Mouse (Mus musculus) kidney, adult 9 months (tissue): Measurements from ENCODE around the gene Ascc3.

Source experiments
- DNase-seq: peaks from one replicate; pipeline ENCODE4 v3.0.0; 2022

Gene Ascc3

DNA sequence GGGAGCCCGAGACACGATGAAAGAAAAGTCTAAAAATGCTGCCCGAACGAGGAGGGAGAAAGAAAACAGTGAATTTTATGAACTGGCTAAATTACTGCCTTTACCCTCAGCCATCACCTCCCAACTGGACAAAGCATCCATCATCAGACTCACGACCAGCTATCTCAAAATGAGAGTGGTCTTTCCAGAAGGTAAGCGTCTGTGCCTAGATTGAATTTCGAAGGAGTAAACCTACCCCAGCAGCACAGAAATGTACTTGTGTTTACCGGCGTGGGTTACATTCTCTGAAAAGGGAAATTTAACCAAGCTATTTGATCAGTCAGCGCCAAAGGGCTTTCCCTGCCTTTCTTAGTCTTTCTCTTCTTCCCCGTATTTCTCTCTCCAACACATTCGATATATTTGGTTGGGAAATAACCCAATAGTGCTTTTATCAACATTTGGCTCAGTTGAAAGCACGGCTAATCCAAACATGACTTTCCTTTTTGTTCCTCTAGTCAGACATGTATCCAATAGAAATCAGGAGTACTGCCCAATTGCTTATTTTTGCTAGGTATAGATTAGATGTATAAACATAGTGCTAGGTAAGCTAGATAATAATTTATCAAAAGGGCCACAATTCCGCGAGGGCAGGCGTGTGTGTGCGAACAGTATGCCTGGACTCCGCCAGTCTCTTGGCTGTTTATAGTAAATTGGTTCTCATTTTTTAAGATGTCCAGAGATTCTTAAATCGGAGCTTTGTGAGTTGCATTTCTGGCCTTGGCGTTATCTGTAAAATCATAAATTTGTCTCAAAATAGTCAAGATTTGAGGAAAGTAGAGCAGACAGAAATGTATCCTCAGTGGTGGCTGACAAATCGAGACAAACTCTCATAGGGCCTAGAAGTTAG is 303.7 kb downstream of the Ascc3 start:
- DNase-seq, result no peak

GRCm38 (mm10) chr10:50896767-50897390 is 304.4 kb downstream of the Ascc3 start:
- no peak for DNase-seq

DNA sequence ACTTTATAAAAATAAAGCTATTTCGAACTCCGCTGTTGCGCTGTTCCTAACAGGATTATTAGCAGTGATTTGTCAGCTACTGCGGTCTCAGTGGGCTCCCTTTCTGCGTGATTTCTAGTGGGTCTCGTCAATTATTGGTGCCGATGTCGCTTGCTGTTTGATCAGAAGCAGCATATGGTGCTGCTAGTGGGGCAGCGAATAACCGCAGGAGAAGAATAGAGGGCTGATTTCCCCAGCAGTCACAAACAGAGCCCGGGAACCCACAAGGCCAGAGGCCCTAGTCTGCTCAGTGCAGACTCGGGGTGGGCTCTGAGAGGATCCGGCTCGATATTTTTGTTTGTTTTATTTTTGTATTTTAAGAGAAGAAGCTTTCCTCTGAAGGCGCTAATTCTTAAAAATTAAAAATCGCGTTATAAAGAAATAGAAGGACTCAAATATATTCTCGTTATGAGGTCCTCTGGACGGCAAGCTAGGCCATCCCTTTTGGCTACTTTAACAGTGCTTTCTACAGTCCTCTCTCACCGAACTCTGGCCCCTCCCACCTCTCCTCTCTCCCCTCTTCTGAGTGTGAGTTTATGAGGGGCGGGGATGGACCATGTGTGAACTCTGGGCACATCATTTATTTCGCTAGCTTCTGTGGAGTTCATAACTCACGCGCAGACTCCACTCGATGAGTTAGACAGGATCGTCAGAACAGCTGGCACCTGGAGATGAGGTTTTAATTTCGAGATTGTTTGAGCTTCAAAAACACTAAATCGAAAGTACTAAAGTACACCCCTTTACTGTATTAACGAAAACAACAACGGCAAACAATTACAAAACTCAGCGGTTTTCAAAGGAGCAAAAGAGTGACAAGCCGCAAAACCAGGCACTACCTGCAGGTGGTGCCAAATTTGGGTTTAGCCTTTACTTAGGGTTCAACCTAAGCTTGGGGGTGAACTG is 305.3 kb downstream of the Ascc3 start:
- DNase-seq, result peak; percentile 68

- no peak for DNase-seq
Measured at GRCm38 (mm10) chr10:50898621-50899020, 306.2 kb downstream of the Ascc3 start.

DNA sequence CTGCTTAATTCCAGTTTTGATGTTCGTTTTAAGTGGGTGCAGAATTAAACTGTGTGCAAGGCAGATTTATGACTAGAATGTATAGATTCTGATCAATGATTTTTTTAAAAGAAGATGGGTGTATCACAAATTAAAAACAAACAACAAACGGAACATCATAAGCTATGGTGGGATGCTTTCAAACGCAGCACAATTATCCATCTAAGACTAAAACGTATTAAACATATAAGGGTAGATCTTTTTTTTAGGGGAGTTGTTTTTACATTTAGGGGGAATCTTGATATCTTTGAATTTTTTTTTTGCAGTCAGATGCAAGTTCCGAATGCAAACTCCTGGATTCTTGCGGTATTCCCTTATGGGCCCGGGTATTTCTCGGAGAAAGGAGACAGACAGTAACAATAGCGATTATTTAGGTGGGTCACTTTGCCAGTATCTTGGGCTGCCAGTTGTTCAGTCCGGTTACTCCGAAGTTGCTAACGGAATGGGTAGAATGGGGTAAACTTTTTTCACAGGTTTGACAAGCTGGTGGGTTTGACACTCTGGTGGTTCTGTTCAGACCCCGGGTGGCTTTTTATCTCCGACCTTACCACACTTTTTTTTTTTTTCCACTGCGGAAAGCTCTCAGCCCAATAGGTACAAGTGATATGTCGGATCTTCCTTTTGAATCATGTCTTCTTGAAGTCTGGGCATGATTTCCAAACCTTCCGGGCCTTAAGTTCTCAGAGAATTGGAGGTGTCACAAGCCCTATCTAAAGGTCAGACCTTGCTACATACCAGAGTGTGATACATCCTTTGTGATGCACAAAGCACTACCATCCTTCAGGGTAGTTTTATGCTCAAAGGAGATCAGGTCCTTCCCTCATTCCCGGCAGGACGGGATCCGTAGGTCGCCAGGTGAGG is 307.6 kb downstream of the Ascc3 start:
- no peak for DNase-seq
